Mouse (Mus musculus) urinary bladder, postnatal 25 days (tissue): Measurements from ENCODE around the gene Plxna4.
A peak's percentile ranks its signal among the peaks of the same experiment; 100 is the strongest.

ENCODE experiments used
- DNase-seq: peaks from one replicate; pipeline ENCODE4 v3.0.0; 2022; ENCODE audit warnings: low spot score

Gene Plxna4

GRCm38 (mm10) chr6:32346015-32346414 lies 242.0 kb downstream of the Plxna4 start:
- DNase-seq, result no peak

- no peak for DNase-seq
Observed at GRCm38 (mm10) chr6:32342727-32343126, 245.3 kb downstream of the Plxna4 start.

GRCm38 (mm10) chr6:32342272-32342671 lies 245.7 kb downstream of the Plxna4 start:
- DNase-seq, result no peak

- no peak for DNase-seq
Observed at GRCm38 (mm10) chr6:32338416-32338943, 249.5 kb downstream of the Plxna4 start.

GRCm38 (mm10) chr6:32331281-32331680 lies 256.7 kb downstream of the Plxna4 start:
- DNase-seq, result no peak

- DNase-seq, result no peak
Observed at GRCm38 (mm10) chr6:32330034-32330795, 257.8 kb downstream of the Plxna4 start.

GRCm38 (mm10) chr6:32328028-32328427 lies 260.0 kb downstream of the Plxna4 start:
- DNase-seq, result peak; percentile 62

- DNase-seq, result no peak
Observed at GRCm38 (mm10) chr6:32327173-32327572, 260.8 kb downstream of the Plxna4 start.

GRCm38 (mm10) chr6:32326406-32326805 lies 261.6 kb downstream of the Plxna4 start:
- DNase-seq, result no peak

GRCm38 (mm10) chr6:32325851-32326250 lies 262.1 kb downstream of the Plxna4 start:
- no peak for DNase-seq

GRCm38 (mm10) chr6:32321187-32321586 lies 266.8 kb downstream of the Plxna4 start:
- no peak for DNase-seq

GRCm38 (mm10) chr6:32320254-32320653 lies 267.7 kb downstream of the Plxna4 start:
- DNase-seq, result peak; percentile 35

GRCm38 (mm10) chr6:32317470-32317869 lies 270.5 kb downstream of the Plxna4 start:
- no peak for DNase-seq

GRCm38 (mm10) chr6:32315011-32315450 lies 273.0 kb downstream of the Plxna4 start:
- DNase-seq, result no peak

- no peak for DNase-seq
Observed at GRCm38 (mm10) chr6:32309147-32309546, 278.8 kb downstream of the Plxna4 start.

GRCm38 (mm10) chr6:32300611-32301010 lies 287.4 kb downstream of the Plxna4 start:
- no peak for DNase-seq

GRCm38 (mm10) chr6:32281457-32281856 lies 306.5 kb downstream of the Plxna4 start:
- DNase-seq, result no peak

- DNase-seq, result no peak
Observed at GRCm38 (mm10) chr6:32280728-32281127, 307.3 kb downstream of the Plxna4 start.

GRCm38 (mm10) chr6:32271463-32271862 lies 316.5 kb downstream of the Plxna4 start:
- DNase-seq, result no peak

- no peak for DNase-seq
Observed at GRCm38 (mm10) chr6:32266085-32266484, 321.9 kb downstream of the Plxna4 start.

- DNase-seq, result no peak
Observed at GRCm38 (mm10) chr6:32261339-32261738, 326.7 kb downstream of the Plxna4 start.

- DNase-seq, result no peak
Observed at GRCm38 (mm10) chr6:32260341-32260740, 327.7 kb downstream of the Plxna4 start.

GRCm38 (mm10) chr6:32255191-32255590 lies 332.8 kb downstream of the Plxna4 start:
- DNase-seq, result no peak

GRCm38 (mm10) chr6:32252168-32252567 lies 335.8 kb downstream of the Plxna4 start:
- no peak for DNase-seq
